Mouse (Mus musculus) olfactory bulb, adult 2 months (tissue): ENCODE results near the gene Rreb1.

Experiments
- CTCF ChIP-seq: fragments of 200-500 bp; IDR thresholded peaks from 2 replicates; pipeline ENCODE4 v1.5.1; 2012; ENCODE audit warnings: low read depth, mild to moderate bottlenecking, low read length, moderate library complexity; ENCODE audit not compliant: insufficient read depth
- POLR2A ChIP-seq: fragments of 200-500 bp; IDR thresholded peaks from 2 replicates; pipeline ENCODE4 v1.6.1; 2012; ENCODE audit warnings: mild to moderate bottlenecking, low read depth, low read length, moderate library complexity; ENCODE audit not compliant: insufficient read depth

DNA sequence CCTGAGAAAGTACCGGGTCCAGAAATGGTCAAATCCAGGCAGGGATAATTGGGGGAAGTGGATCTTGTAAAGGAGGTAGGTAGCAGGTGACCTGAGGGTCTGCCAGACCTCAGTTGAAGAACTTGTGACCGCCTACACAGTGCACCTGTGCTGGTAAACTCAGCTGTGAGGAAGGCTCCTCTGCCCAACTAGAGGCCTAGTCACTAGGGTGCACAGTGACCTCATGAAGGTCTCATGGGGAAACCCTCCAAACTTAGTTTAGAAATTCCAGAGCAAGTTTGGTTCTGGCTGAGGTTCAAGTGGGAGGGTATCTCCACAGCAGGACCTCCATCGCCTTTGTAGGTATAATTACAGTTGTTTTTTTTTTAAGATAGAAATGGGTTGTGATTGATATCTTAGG, 74.7 kb downstream of the Rreb1 start:
- TF ChIP-seq CTCF, result no peak
- no peak for TF ChIP-seq POLR2A
